Mouse (Mus musculus) erythroblast, embryonic 14.5 days (primary cell): Measurements from ENCODE around the gene Mybph.

Source experiments
- GATA1 ChIP-seq: IDR thresholded peaks from 2 replicates; pipeline ENCODE4 v1.6.1; 2012; ENCODE audit warnings: low read length, inconsistent platforms, mixed read lengths
- TAL1 ChIP-seq: IDR thresholded peaks from 3 replicates; pipeline ENCODE4 v1.6.1; 2012; ENCODE audit warnings: low read length, inconsistent platforms, mixed read lengths

DNA sequence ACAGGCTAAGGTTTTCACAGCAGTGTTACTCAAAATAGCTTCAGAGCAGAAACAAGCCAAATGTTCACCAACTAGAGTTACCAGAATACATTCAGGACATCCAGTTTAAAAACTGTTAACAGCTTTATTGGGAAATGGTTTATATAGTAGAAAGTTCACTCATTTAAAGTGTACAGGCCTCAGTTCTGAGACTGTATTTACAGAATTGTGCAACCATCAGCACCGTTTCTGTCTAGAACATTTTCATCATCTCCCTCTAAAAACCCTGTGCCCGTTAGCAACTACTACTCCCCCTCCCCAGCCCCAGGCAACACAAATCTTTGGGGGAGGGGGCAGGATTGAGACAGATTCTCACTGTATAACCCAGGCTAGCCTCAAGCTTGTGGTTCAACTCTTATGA lies 49.0 kb downstream of the Mybph start:
- TF ChIP-seq GATA1 (no peak), TAL1 (no peak)
